Mouse (Mus musculus) 3134 (cell line): Measurements from ENCODE around the gene Zfp36l2.

Experiments used
- DNase-seq: peaks from one replicate; pipeline ENCODE4 v3.0.0-alpha.2; 2011; ENCODE audit warnings: low spot score; ENCODE audit not compliant: insufficient read length; ENCODE audit errors: extremely low read depth

Gene Zfp36l2

GRCm38 (mm10) chr17:84179026-84179972 is 8.4 kb downstream of the Zfp36l2 start:
- no peak for DNase-seq

DNA sequence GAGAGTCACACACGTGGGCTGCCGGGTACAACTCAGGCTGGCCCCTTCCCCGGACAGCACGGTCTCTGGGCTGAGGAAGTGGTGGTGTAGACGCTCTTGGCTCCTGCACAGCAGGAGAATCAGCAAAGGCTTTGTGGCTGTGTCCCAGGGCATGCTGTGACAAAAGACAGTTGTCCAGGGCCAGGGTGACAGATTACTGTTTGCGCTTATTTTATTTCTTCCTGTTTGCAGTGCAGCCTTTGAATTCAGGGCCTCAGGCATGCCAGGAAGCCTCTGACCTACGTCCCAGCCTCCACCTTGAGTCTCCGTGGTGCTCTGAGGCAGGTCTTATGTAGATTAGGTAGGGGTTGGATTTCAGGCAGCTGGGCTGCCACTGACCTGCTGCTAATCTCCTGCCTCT is 10.3 kb downstream of the Zfp36l2 start:
- DNase-seq = no peak

DNA sequence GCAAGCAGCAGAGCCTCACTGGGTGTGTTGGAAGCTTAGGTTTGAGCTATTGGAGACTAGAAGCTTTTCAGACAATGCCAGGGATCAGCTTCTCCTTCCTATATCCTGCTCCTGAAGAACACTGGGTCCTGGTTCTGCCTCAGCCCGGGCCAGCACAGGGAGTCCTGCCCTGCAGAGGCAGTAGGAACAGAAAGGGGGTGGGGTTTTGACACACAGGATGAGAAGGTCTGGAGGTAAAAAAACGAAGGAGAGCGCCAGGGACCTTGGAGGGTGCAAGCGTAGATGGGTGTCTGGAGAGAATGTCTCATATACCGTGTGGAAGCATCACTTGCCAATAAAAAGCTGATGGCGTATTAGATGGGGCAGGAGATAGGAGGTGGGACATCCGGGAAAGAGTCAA is 11.3 kb downstream of the Zfp36l2 start:
- no peak for DNase-seq

DNA sequence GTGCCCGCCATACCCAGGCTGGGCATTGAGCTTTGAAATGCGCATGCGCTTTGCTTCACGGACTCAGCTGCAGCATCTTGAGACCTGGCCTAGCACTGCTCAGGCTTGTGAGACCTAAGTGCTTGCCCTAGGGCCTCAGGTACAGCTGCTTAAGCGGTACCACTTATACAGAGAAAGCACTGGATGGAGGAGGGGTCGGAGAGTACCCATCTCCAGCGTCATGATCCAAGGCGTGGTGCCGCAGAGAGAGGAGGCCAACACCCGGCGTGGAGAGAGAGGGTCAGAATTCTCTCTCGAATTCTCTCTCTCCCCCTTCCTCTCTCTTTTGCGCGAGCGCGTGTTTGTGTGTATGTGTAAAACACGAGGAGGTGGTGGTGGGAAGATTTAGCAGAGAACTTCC is 12.6 kb downstream of the Zfp36l2 start:
- no peak for DNase-seq

- no peak for DNase-seq
Observed at GRCm38 (mm10) chr17:84167377-84167776, 20.4 kb downstream of the Zfp36l2 start.

DNA sequence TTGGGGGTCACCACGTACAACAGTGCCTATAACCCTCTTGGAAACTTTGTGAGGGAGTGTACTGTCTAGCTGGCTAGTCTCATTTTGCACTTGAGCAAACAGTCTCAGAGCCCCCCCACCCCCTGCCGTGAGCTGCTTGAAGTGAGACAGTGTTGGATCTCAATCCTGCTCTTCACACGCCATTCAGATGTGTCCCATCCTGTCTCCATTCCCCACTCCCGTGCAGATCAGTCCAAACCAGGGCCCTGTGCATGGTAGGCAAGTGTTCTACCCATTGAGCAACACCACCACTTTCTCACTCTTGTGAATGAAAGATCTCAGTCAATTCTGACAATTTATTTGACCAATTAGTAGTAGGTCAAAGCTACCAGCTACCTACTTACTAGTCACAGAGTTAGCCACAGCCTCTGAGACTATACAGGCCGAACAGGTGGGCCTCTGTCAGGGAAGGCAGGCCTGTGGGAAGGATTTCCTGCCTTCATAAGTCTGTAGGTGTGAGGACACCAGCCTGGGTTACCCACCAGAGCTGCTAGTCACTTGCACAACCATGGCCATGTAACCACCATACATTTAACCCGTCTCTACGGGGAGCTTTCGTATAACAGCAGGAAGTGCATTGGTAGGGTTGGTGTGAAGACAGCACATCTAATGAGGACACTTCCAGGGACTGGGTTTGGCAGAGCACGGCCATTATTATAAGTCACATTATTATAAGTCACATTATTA is 21.4 kb downstream of the Zfp36l2 start:
- DNase-seq = no peak

GRCm38 (mm10) chr17:84165735-84166134 is 22.0 kb downstream of the Zfp36l2 start:
- DNase-seq = no peak

GRCm38 (mm10) chr17:84164146-84164545 is 23.6 kb downstream of the Zfp36l2 start:
- no peak for DNase-seq

GRCm38 (mm10) chr17:84163066-84163785 is 24.5 kb downstream of the Zfp36l2 start:
- DNase-seq = no peak

DNA sequence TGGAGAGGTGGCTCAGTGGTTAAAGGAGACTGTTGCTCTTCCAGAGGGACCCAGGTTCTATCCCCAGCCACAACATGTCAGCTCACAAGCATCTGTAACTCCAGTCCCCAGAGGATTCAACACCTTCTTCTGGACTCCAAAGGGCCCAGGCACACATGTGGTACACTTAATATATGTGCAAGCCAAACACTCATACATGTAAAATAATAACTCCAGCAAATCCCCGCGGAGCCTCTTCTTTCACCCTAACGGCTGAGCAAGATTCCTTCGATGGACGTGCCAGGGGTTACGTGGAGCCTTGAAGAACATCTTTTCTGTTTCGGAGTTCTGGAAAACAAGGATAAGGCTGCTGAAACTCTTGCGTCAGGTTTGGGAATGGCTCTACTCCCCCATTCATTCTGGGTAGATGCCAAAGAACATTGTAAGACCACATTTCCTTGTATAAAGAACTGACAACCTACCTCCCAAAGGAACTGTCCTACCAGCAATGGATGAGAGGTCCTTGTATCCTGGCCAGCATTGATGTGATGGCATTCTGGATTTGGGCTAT is 25.5 kb downstream of the Zfp36l2 start:
- no peak for DNase-seq

DNA sequence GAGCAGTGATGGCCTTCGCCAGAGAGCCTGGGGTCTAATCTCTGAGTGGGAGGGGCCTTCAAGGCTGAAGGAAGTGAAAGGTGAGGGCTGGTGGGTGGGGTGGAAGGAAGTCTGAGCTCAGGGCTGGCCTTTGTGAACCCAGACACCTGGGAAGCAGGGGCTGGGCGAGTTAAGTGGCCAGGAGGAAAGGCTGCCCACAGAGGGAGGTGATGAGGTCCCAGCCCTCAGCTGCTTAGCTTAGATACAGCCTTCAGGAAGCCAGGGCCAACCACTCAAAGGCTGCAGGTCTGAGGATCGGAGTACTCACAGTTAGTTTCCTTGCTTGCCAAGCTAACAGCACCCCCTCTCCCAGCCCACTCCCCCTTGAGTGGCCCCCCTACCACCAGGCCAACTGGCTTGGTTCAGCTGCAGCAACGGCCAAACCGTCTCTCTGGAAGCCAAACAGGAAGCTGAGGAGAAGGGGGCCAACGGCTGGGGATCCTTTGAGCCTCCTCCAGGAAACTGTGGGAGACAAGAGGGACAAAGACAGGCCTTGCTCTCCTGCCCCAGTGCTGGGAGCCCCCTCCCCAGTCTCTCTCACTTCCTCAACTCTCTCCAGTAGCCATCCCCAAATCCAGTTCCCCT is 26.4 kb downstream of the Zfp36l2 start:
- no peak for DNase-seq

DNA sequence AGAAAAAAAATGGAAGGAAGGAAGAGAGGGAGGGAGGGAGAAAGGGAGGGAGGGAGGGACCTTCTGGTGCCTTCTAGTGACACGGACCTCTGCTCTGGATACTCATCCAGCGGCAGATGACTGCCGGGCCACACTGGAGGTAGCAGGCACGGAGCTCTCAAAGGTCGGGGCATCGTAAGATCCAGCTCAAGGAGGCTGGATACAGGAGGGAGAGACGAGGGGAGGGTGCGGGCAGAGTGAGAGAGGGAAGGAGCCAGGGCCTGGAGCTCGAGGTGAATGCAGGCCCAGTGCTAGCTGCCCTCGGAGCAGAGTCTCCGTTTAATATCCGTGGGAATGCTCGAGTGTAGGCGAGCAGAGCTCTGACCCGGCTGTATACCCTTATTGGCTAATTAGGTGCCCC is 28.9 kb downstream of the Zfp36l2 start:
- no peak for DNase-seq

DNA sequence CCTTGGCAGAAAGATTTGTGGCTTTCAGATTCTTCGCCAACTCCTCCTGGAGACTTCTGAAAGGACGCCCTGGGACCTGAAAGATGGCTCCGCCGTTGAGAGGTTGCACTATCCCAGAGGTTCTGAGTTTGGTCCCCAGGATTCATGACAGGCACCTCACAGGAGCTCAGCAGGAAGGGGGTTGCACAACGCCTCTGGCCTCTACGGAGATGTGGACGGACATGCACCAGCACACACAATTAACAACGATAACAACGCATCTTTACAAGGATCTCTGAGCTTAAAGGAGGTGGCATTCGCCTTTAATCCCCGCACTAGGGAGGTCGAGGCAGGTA is 29.3 kb downstream of the Zfp36l2 start:
- DNase-seq = no peak

GRCm38 (mm10) chr17:84157743-84158460 is 29.8 kb downstream of the Zfp36l2 start:
- DNase-seq = no peak

GRCm38 (mm10) chr17:84156748-84157742 is 30.7 kb downstream of the Zfp36l2 start:
- no peak for DNase-seq

- no peak for DNase-seq
Observed at GRCm38 (mm10) chr17:84156227-84156573, 31.5 kb downstream of the Zfp36l2 start.

DNA sequence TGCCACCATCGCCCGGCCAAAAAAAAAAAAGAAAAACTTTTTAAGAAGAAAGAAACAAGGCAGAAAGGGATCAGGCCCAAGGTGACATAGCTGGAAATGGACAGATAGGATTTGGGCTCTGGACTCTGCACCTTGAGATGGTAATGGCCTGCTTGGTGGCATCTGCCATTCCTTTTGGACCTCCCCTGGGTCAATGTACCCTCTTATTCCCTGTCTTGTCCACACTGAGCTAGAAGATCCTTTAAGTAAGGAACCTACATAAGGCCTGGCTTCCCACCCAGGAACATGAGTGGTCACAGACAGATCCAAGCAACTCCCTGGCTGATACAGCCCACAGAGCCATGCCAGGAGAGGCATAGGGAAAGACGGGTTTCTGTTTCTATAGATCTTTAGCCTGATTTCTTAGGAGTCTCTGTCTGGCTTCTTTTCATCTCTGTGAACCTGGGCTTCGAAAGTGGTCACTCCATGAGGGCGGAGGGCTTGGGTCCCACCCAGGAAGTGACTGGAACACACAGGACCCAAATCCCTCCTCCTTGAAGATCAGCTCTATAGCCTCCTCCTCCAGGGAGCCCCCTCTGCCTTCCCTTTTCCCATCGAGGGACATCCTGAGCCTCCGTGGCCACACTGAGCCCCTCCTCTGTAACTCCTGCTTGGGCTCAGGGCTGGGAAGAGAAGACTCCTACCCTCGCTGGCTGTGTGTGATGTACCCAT is 32.1 kb downstream of the Zfp36l2 start:
- DNase-seq = no peak

DNA sequence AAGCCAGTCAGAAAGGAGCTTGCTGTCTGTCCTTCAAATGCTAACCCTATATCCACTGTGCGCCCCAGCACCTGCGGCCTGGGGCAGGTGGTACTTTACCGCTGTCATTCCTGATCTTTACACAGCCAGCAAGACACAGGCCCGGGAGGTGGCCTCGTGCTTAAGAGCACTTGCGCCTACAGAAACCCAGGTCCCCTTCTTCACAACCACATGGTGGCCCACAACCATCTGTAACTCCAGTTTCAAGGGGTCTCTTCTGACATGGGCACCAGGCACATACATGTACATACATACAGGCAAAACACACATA is 32.8 kb downstream of the Zfp36l2 start:
- no peak for DNase-seq
